Mouse (Mus musculus): ENCODE measurements around the gene Ski. TPM values are rescaled to one million over a fixed set of nuclear protein-coding genes. Genes with fewer than 3 reads are reported as not detected.
A peak's percentile ranks its signal among the peaks of the same experiment; 100 is the strongest.

The Ski gene
- total RNA-seq, 2 experiments from 2014 or later = 41.6 to 51.6 TPM

DNA sequence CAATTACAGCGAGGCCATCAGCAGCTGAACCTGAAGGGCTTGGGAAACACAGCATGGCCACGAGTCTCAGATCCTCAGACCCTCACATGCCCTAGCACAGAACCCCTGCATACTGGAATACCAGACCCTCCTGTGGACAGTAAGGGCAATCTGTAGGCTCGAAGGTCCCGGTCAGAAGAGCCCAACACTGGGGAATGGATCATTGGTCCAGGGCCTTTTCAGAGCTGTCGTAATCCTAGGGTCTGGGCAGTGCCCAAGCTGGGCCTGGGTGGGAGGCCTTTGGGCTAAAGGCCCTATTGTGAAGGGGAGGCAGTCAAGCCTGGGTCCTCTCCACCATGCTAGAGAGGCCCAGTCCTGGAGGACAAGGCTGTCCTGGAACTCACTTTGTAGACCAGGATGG, 79.6 kb downstream of the Ski start:
- intact Hi-C loops (cut with DNase I; ENCODE audit: low total_unique reads) = loop anchor here (5.0 kb wide), 1 partner anchor 79 kb away; the partner anchor contains the start of gene Ski
- no peak for DNase-seq

GRCm38 (mm10) chr4:155140795-155141265, 81.6 kb downstream of the Ski start:
- peak; percentile 92 for DNase-seq
- intact Hi-C loops (cut with DNase I; ENCODE audit: low total_unique reads) = loop anchor here (5.0 kb wide), 1 partner anchor 81 kb away; the partner anchor contains the start of gene Ski

DNA sequence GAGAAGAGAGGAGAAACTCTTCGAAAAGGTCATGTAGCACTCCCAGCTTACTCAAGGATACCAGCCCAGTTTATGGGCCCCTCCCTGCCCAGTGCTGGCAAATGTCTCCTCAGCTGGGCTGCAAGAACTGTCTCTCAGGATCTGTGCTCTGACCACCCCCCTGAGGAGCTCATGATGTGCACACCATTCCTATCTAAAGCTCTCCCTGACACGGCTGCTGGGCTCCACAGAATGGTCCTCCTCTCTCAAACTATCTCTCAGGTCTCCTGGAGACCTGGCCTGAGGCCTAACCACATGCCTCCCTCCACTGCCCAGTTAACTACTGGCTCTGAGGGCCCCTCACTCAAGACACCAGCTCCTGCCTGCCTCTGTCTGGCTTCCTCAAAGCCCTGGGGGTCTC, 82.2 kb downstream of the Ski start:
- peak; percentile 33 for DNase-seq
- intact Hi-C loops (cut with DNase I; ENCODE audit: low total_unique reads) = loop anchor here (5.0 kb wide), 1 partner anchor 82 kb away; the partner anchor contains the start of gene Ski

- intact Hi-C loops (cut with DNase I; ENCODE audit: low total_unique reads) = loop anchor here (5.0 kb wide), 1 partner anchor 83 kb away; the partner anchor contains the start of gene Ski
- DNase-seq = no peak
Measured at GRCm38 (mm10) chr4:155139281-155140045, 82.9 kb downstream of the Ski start.

DNA sequence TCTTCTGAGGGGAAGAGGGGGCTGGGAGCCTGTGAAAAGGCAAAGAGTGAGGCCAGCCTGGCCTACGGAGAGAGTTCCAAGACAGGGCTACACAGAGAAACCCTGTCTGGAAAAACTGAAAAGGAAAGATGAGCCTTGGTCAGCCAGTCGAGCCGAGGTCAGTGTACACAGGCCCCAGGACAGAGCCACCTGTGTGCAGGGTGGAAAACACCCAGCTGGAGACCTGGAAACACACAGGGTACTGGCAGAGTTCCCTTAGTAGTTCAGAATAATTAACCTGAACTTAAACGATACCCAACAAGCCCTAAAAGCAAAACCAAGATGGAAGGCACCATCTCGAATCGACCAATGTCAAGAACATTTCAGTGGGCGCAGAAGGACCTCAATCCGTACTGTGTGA, 83.9 kb downstream of the Ski start:
- intact Hi-C loops (cut with DNase I; ENCODE audit: low total_unique reads) = no loop called here

GRCm38 (mm10) chr4:155137891-155138290, 84.5 kb downstream of the Ski start:
- intact Hi-C loops (cut with DNase I; ENCODE audit: low total_unique reads) = no loop called here
- peak; percentile 29 for DNase-seq

More for the DNA sequence above, 83.9 kb downstream of the Ski start:
- DNase-seq = no peak

GRCm38 (mm10) chr4:155135909-155136585, 86.3 kb downstream of the Ski start:
- no peak for DNase-seq
- intact Hi-C loops (cut with DNase I; ENCODE audit: low total_unique reads) = no loop called here

- no peak for DNase-seq
- intact Hi-C loops (cut with DNase I; ENCODE audit: low total_unique reads) = loop anchor here (5.0 kb wide), 1 partner anchor 37 kb away; no protein-coding TSS in a partner anchor
Measured at GRCm38 (mm10) chr4:155134686-155135172, 87.7 kb downstream of the Ski start.

DNA sequence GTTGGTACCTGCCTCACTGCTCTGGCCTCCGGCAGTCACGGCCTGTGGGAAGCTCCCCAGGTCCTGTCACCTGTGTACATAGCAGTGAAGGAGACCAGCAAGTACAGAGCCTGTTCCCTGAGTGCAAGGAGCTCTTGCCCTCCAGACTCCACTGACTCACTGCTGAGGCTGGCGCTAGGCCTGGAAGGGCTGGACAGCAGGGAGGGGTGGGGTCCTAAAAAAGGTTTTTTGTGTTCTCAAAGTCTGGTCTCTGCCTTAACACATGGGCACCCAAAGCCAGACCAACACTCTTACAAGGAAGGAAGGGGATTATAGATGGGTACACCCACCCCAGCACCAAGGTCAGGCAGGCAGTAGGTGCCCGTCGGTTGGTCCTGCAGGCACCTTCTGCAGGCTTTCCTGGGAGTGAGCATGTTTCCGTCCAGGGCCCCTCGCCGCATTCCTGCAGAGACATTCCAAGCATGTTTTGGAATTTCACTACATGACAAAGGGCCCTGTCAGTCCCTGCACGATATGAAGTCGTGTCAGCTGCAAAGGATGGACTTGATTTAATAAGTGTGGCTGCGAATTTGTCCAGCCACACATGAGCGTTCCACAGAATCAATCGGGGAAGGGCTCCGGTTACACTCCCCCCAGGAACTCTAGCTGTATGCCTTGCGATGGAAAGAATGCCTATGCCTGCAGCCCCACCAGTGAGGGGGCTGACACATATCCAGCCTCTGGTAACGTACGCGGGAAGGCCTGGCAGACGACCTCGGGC, 88.6 kb downstream of the Ski start:
- intact Hi-C loops (cut with DNase I; ENCODE audit: low total_unique reads) = loop anchor here (5.0 kb wide), 1 partner anchor 37 kb away; no protein-coding TSS in a partner anchor
- peak; percentile 68 for DNase-seq

- no peak for DNase-seq
- intact Hi-C loops (cut with DNase I; ENCODE audit: low total_unique reads) = loop anchor here (5.0 kb wide), 1 partner anchor 36 kb away; no protein-coding TSS in a partner anchor
Measured at GRCm38 (mm10) chr4:155133188-155133587, 89.2 kb downstream of the Ski start.

- intact Hi-C loops (cut with DNase I; ENCODE audit: low total_unique reads) = loop anchor here (5.0 kb wide), 1 partner anchor 33 kb away; no protein-coding TSS in a partner anchor
- DNase-seq = no peak
Measured at GRCm38 (mm10) chr4:155130616-155131015, 91.8 kb downstream of the Ski start.

GRCm38 (mm10) chr4:155129996-155130395, 92.4 kb downstream of the Ski start:
- intact Hi-C loops (cut with DNase I; ENCODE audit: low total_unique reads) = loop anchor here (5.0 to 10.0 kb wide), 2 partner anchors 33 to 115 kb away; partner anchors contain the start of gene Faap20

DNA sequence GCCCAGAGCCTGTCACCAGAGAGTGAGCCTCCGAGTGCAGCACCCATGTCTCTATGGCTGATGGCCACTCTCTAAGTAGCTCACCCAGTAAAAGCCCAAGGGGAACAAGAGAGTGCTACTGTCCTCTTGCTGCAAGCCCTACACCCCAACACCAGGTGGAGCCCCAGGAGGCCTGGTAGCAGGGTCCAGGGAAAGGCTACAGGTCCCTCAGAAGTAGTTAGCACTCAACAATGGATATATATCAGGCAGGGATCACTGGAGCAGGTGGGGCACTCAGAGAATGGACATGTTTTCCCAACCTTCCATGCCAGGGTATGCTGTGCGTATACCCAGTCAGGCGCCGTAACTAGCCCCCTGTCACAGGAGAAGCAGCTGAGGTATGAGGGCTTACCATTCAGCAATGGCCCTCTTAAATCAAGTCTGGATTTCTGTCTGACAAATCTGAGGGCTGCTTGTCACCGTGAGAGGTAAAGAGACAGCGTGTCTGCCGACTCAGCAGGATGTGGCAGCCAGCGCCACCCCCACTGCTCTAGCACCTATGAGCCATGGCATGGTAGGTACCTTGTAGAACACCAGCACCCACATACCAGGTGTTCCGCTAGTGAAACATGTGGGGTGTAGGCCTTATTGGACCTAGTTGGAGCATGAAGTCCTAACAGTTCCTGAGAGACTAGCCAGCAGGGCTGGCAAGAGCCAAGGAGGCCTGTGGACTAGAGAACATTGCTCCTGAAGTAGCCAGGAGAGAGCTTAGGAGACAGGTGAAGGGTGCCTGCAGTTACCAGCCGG, 93.1 kb downstream of the Ski start:
- no peak for DNase-seq
- intact Hi-C loops (cut with DNase I; ENCODE audit: low total_unique reads) = loop anchor here (10.0 kb wide), 1 partner anchor 115 kb away; the partner anchor contains the start of gene Faap20

More at GRCm38 (mm10) chr4:155129996-155130395, 92.4 kb downstream of the Ski start:
- peak; percentile 85 for DNase-seq

DNA sequence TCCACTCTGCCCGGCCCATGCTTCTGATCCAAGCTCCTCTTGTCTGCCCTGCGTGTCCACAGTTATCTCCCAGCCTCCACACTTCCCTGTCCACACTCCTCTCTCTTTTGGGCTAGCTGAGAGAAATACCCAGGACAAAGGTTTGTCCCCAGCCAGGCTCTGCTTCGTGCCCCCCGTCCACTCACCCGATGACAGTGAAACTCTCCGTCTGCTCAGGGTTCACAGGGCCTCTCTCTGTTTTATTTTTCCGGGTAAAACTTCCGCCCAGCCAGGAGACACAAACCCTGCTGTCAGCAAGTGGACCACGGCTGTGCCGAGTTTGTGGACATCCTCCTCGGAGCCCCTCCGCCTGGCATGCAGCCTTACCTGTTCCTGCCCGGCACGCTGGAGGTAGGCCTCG, 94.0 kb downstream of the Ski start:
- intact Hi-C loops (cut with DNase I; ENCODE audit: low total_unique reads) = loop anchor here (10.0 kb wide), 1 partner anchor 116 kb away; the partner anchor contains the start of gene Faap20

GRCm38 (mm10) chr4:155126602-155127372, 95.6 kb downstream of the Ski start:
- no peak for DNase-seq
- intact Hi-C loops (cut with DNase I; ENCODE audit: low total_unique reads) = loop anchor here (10.0 kb wide), 1 partner anchor 118 kb away; the partner anchor contains the start of gene Faap20

More for the DNA sequence above, 94.0 kb downstream of the Ski start:
- DNase-seq = peak; percentile 8

GRCm38 (mm10) chr4:155126194-155126593, 96.2 kb downstream of the Ski start:
- DNase-seq = no peak

DNA sequence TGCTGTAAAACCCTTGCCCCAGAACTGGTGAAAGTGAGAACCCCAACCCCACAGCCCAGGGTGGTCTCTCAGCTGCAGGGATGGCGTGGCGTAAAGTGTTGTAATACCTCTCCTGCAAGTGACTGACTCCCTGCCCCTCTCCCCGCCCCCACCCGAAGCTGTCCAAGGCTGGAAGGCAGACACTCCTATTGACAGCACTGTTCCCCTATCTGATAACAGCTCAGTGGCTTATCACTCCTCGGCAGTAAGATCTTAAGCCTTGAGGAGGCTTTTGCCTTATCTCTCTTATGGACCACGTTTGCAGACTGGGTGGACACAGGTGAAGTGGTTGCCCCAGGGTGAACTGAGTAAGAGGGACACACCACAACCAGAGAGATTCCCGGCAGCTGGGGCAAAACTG, 97.1 kb downstream of the Ski start:
- no peak for DNase-seq
- intact Hi-C loops (cut with DNase I; ENCODE audit: low total_unique reads) = loop anchor here (10.0 kb wide), 1 partner anchor 119 kb away; the partner anchor contains the start of gene Faap20

More at GRCm38 (mm10) chr4:155126194-155126593, 96.2 kb downstream of the Ski start:
- intact Hi-C loops (cut with DNase I; ENCODE audit: low total_unique reads) = loop anchor here (10.0 kb wide), 1 partner anchor 119 kb away; the partner anchor contains the start of gene Faap20
